Comparison of ENCODE assay signal across 9 mouse cellular contexts in genomic region chr8:22302896-22303306, GRCm38 (mm10). TPM values are rescaled to one million over a fixed set of nuclear protein-coding genes. Genes with fewer than 3 reads are reported as not detected.
A peak's percentile ranks its signal among the peaks of the same experiment; 100 is the strongest.
DNase-seq lines count a peak whose midpoint lies in the region; ATAC-seq and TF ChIP-seq lines count a peak whose summit lies in the region.
"Had no signal": no experiment of that assay in that cellular context is flagged by ENCODE, and none has a peak within 500 bp of the region (broad histone marks: within the 10 kb centered on the region; RNA-seq: fewer than 3 reads in every experiment).

No protein-coding gene starts in this region.

- H3K27ac ChIP-seq in heart, embryonic 11.5 days (ENCODE audit: low read depth, low read length) = no peak overlapping the region
- H3K27ac ChIP-seq in embryonic facial prominence, embryonic 15.5 days (replicated peaks) = no peak overlapping the region
- peak overlapping the region; percentile 64; the same call in 1 of the 2 replicates for H3K27ac ChIP-seq in kidney, adult 2 months (ENCODE audit: insufficient read depth, low read depth, low read length)
- H3K27ac ChIP-seq in lung, embryonic 16.5 days (ENCODE audit: low read length) = no peak overlapping the region
- no peak overlapping the region for H3K27ac ChIP-seq in stomach, embryonic 14.5 days (ENCODE audit: low read length)

- no peak for DNase-seq in heart, adult 8-10 months (ENCODE audit: low spot score)
- DNase-seq in kidney, adult 2 months = peak; percentile 56
- DNase-seq in thymus, postnatal 4 days = no peak
- no peak for DNase-seq in right cerebral cortex, postnatal 25 days

- no peak overlapping the region for H3K4me3 ChIP-seq in heart, embryonic 11.5 days (ENCODE audit: low read depth, low read length)
- 0 out of 2 replicates have a peak overlapping the region, but pooled peaks have one; percentile 6 for H3K4me3 ChIP-seq in embryonic facial prominence, embryonic 15.5 days (replicated peaks)
- H3K4me3 ChIP-seq in kidney, adult 2 months (ENCODE audit: insufficient read depth, low read depth, low read length) = peak overlapping the region; percentile 22; the same call in 1 of the 2 replicates
- peak overlapping the region; percentile 11; the same call in 1 of the 2 replicates for H3K4me3 ChIP-seq in lung, embryonic 16.5 days (ENCODE audit: low read length)
- no peak overlapping the region; the same call in 1 of the 2 replicates for H3K4me3 ChIP-seq in stomach, embryonic 14.5 days (ENCODE audit: low read depth, low read length)
- H3K4me3 ChIP-seq: erythroblast, embryonic 14.5 days had no signal

- H3K36me3 ChIP-seq in heart, embryonic 11.5 days (ENCODE audit: control insufficient read depth, insufficient read depth, low read length) = no peaks in the 10 kb centered on the region
- no peaks in the 10 kb centered on the region for H3K36me3 ChIP-seq in embryonic facial prominence, embryonic 15.5 days
- no peaks in the 10 kb centered on the region for H3K36me3 ChIP-seq in kidney, adult 2 months (ENCODE audit: control insufficient read depth, insufficient read depth, low read length)
- no peaks in the 10 kb centered on the region for H3K36me3 ChIP-seq in lung, embryonic 16.5 days (ENCODE audit: control insufficient read depth, insufficient read depth, low read length)
- H3K36me3 ChIP-seq in stomach, embryonic 14.5 days (ENCODE audit: control insufficient read depth, insufficient read depth, low read length) = no peaks in the 10 kb centered on the region

- TF ChIP-seq CTCF in kidney, adult 2 months (conservative IDR thresholded peaks at IDR 0.05; ENCODE audit: insufficient read depth, insufficient read length, low read depth, low read length) = no peak

- no peaks in the 10 kb centered on the region for H3K4me1 ChIP-seq in heart, embryonic 11.5 days (ENCODE audit: control insufficient read depth, insufficient read depth, low read length)
- 0 out of 2 replicates have a peak, but pooled peaks cover 5% of the 10 kb centered on the region for H3K4me1 ChIP-seq in embryonic facial prominence, embryonic 15.5 days
- peaks cover 6% of the 10 kb centered on the region; the same call in 1 of the 2 replicates for H3K4me1 ChIP-seq in kidney, adult 2 months (ENCODE audit: control insufficient read depth, insufficient read depth, low read length)
- no peaks in the 10 kb centered on the region for H3K4me1 ChIP-seq in lung, embryonic 16.5 days (replicated peaks; ENCODE audit: control insufficient read depth, insufficient read depth, low read length)
- H3K4me1 ChIP-seq in stomach, embryonic 14.5 days (ENCODE audit: control insufficient read depth, insufficient read depth, low read length) = no peaks in the 10 kb centered on the region

- H3K4me2 ChIP-seq in heart, embryonic 11.5 days = peak overlapping the region; percentile 59
- peak overlapping the region; percentile 31 for H3K4me2 ChIP-seq in embryonic facial prominence, embryonic 15.5 days (replicated peaks)
- H3K4me2 ChIP-seq in lung, embryonic 16.5 days (ENCODE audit: low read depth, low read length) = peak overlapping the region; percentile 49
- H3K4me2 ChIP-seq in stomach, embryonic 14.5 days (replicated peaks; ENCODE audit: low read depth, low read length) = peak overlapping the region; percentile 25; the same call in 1 of the 2 replicates

- no peaks in the 10 kb centered on the region for H3K27me3 ChIP-seq in heart, embryonic 11.5 days (ENCODE audit: control insufficient read depth, insufficient read depth, low read length)
- no peaks in the 10 kb centered on the region for H3K27me3 ChIP-seq in embryonic facial prominence, embryonic 15.5 days
- H3K27me3 ChIP-seq in kidney, adult 2 months (replicated peaks; ENCODE audit: control insufficient read depth, insufficient read depth, low read length) = no peaks in the 10 kb centered on the region
- H3K27me3 ChIP-seq in lung, embryonic 16.5 days (ENCODE audit: control insufficient read depth, insufficient read depth, low read depth, low read length) = no peaks in the 10 kb centered on the region
- H3K27me3 ChIP-seq in stomach, embryonic 14.5 days (ENCODE audit: control insufficient read depth, insufficient read depth, low read length) = no peaks in the 10 kb centered on the region

- WGBS in heart, embryonic 11.5 days (ENCODE audit: insufficient replicate concordance) = 22% methylated on average over 7 of the region's 7 CpGs
- 15% methylated on average over 7 of the region's 7 CpGs for WGBS in embryonic facial prominence, embryonic 15.5 days
- 15% methylated on average over 7 of the region's 7 CpGs for WGBS in kidney, adult 2 months
- 16% methylated on average over 7 of the region's 7 CpGs for WGBS in lung, embryonic 16.5 days
- WGBS in stomach, embryonic 14.5 days = 24% methylated on average over 7 of the region's 7 CpGs

- peak overlapping the region; percentile 34; the same call in 1 of the 2 replicates for H3K9ac ChIP-seq in heart, embryonic 11.5 days (ENCODE audit: low read depth, low read length)
- H3K9ac ChIP-seq in embryonic facial prominence, embryonic 15.5 days = no peak overlapping the region
- H3K9ac ChIP-seq in lung, embryonic 16.5 days (ENCODE audit: low read length) = peak overlapping the region; percentile 5; the same call in 1 of the 2 replicates
- H3K9ac ChIP-seq in stomach, embryonic 14.5 days (replicated peaks; ENCODE audit: low read depth, low read length) = no peak overlapping the region

- TF ChIP-seq POLR2A in kidney, adult 2 months (IDR thresholded peaks at IDR 0.05; ENCODE audit: low read depth, low read length) = no peak

- no peak for ATAC-seq in heart, embryonic 11.5 days (replicated peaks; ENCODE audit: insufficient number of reproducible peaks, low FRiP score, low TSS enrichment)
- ATAC-seq in embryonic facial prominence, embryonic 15.5 days (ENCODE audit: insufficient number of reproducible peaks, low FRiP score, low TSS enrichment, low read depth) = no peak
- ATAC-seq in lung, embryonic 16.5 days (ENCODE audit: low read depth) = 0 out of 2 replicates have a peak, but pooled peaks have one; percentile 47
- ATAC-seq in stomach, embryonic 14.5 days (ENCODE audit: insufficient number of reproducible peaks, insufficient read depth, low FRiP score, low read depth) = no peak

- H3K9me3 ChIP-seq in heart, embryonic 11.5 days (replicated peaks; ENCODE audit: control insufficient read depth, low read length) = no peaks in the 10 kb centered on the region
- no peaks in the 10 kb centered on the region for H3K9me3 ChIP-seq in embryonic facial prominence, embryonic 15.5 days (replicated peaks)
- H3K9me3 ChIP-seq in lung, embryonic 16.5 days (ENCODE audit: control insufficient read depth, low read length) = no peaks in the 10 kb centered on the region
- H3K9me3 ChIP-seq in stomach, embryonic 14.5 days (ENCODE audit: control insufficient read depth, low read depth, low read length) = no peaks in the 10 kb centered on the region

RNA-seq across cellular contexts. Expression of gene Tpte, which starts 19.7 kb away (rescaled TPM):
- not detected in 2 replicates for polyA plus RNA-seq in heart, embryonic 11.5 days (2014; fragmentation: Nextera tagmentation; extraction: Ambion mirVana)
- total RNA-seq in heart, adult 8-10 months (2022) = not detected
- polyA plus RNA-seq in embryonic facial prominence, embryonic 15.5 days (2015; fragmentation: Nextera tagmentation; extraction: Ambion mirVana) = not detected in 2 replicates
- polyA plus RNA-seq in kidney, adult 2 months (2012; rRNA removed) = not detected in 2 replicates
- not detected in 2 replicates for polyA plus RNA-seq in lung, embryonic 16.5 days (2015; fragmentation: Nextera tagmentation; extraction: Ambion mirVana)
- polyA plus RNA-seq in stomach, embryonic 14.5 days (2014; fragmentation: Nextera tagmentation; extraction: Ambion mirVana) = 0.15 TPM in 1 of 2 replicates, not detected in the other
- polyA plus RNA-seq: erythroblast, embryonic 14.5 days had no signal

Comparison
In these comparisons a context has a peak if more than half of its experiments do, and no peak if none do; other contexts are left out.
1. H3K4me3 ChIP-seq: peak in embryonic facial prominence, embryonic 15.5 days (single experiment), kidney, adult 2 months (single experiment) and lung, embryonic 16.5 days (single experiment); none in heart, embryonic 11.5 days (single experiment) and stomach, embryonic 14.5 days (single experiment).
2. H3K9ac ChIP-seq: peak in heart, embryonic 11.5 days (single experiment) and lung, embryonic 16.5 days (single experiment); none in embryonic facial prominence, embryonic 15.5 days (single experiment) and stomach, embryonic 14.5 days (single experiment).
3. Peak in every context shown above with its lines, with median percentiles within 50 percentile points of each other: H3K4me2 ChIP-seq.